Mouse (Mus musculus) WW6 (cell line): ENCODE measurements around the gene Bptf.
"Not testable (repeated sequence)": the region's sequence is repeated elsewhere in the genome, so short reads cannot be mapped to it uniquely, and the experiment has no call there.

Experiments used
- DNase-seq: peaks from one replicate; pipeline ENCODE4 v3.0.0-alpha.2; 2013; ENCODE audit warnings: low read depth, low spot score

Gene Bptf

GRCm38 (mm10) chr11:107057391-107057790, 74.5 kb downstream of the Bptf start:
- DNase-seq = no peak

- no peak for DNase-seq
Observed at GRCm38 (mm10) chr11:107054870-107055269, 77.1 kb downstream of the Bptf start.

- no peak for DNase-seq
Observed at GRCm38 (mm10) chr11:107046766-107047620, 84.9 kb downstream of the Bptf start.

- DNase-seq = no peak
Observed at GRCm38 (mm10) chr11:107045546-107045945, 86.4 kb downstream of the Bptf start.

- DNase-seq = peak; percentile 57
Observed at GRCm38 (mm10) chr11:107044321-107044720, 87.6 kb downstream of the Bptf start.

- DNase-seq = no peak
Observed at GRCm38 (mm10) chr11:107043361-107043760, 88.6 kb downstream of the Bptf start.

- DNase-seq = no peak
Observed at GRCm38 (mm10) chr11:107041396-107041795, 90.5 kb downstream of the Bptf start.

GRCm38 (mm10) chr11:107039417-107039816, 92.5 kb downstream of the Bptf start:
- no peak for DNase-seq

GRCm38 (mm10) chr11:107034085-107034810, 97.7 kb downstream of the Bptf start:
- DNase-seq = no peak

GRCm38 (mm10) chr11:107031635-107032034, 100.3 kb downstream of the Bptf start:
- DNase-seq = no peak

GRCm38 (mm10) chr11:107029536-107029935, 102.4 kb downstream of the Bptf start:
- no peak for DNase-seq

GRCm38 (mm10) chr11:107028754-107029153, 103.2 kb downstream of the Bptf start:
- DNase-seq = no peak

GRCm38 (mm10) chr11:107028275-107028618, 103.7 kb downstream of the Bptf start:
- DNase-seq = no peak

- peak; percentile 78 for DNase-seq
Observed at GRCm38 (mm10) chr11:107027431-107028274, 104.3 kb downstream of the Bptf start.

GRCm38 (mm10) chr11:107026554-107027430, 105.1 kb downstream of the Bptf start:
- DNase-seq = no peak

GRCm38 (mm10) chr11:107025411-107026321, 106.3 kb downstream of the Bptf start, which contains the start of gene 1810010H24Rik:
TSS of gene 1810010H24Rik (plus strand) at chr11:107025681.
- DNase-seq = no peak

- DNase-seq = no peak
Observed at GRCm38 (mm10) chr11:107024406-107024805, 107.5 kb downstream of the Bptf start.

- DNase-seq = no peak
Observed at GRCm38 (mm10) chr11:107022050-107022683, 109.8 kb downstream of the Bptf start.

- DNase-seq = not testable (repeated sequence)
Observed at GRCm38 (mm10) chr11:107019722-107020121, 112.2 kb downstream of the Bptf start.
